Mouse (Mus musculus): ENCODE results near the gene A4gnt.

DNA sequence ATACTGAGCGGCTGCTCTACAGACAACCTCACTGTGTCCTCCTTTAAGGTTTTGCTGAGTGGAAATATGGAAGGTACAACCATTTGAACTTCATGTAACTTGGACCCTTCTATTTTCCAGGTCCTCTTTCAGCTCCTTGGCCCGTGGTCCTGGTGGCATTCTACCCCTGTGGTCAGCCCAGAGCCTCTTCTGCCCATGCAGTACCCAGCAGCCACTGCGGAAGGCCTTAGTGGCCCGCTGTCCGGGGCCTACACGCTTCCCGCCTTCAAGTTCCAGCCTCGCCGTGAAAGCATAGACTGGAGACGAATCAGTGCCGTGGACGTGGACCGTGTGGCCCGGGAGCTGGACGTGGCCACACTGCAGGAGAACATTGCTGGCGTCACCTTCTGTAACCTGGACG is 24.9 kb downstream of the A4gnt start:
- TF ChIP-seq SIN3A (IDR thresholded peaks at IDR 0.05; ENCODE audit: low read length) (no peak), RCOR1 (conservative IDR thresholded peaks at IDR 0.05; ENCODE audit: low read depth, low read length) (no peak), USF1 (IDR thresholded peaks at IDR 0.05; ENCODE audit: low read depth, low read length) (no peak), SMC3 (IDR thresholded peaks at IDR 0.05; ENCODE audit: low read depth, low read length) (no peak), CTCF (conservative IDR thresholded peaks at IDR 0.05 in 1 of 2, IDR thresholded peaks at IDR 0.05 in 1 of 2; ENCODE audit: low read depth in 2 of 2, low read length in 2 of 2) (no peak), POLR2A (IDR thresholded peaks at IDR 0.05; ENCODE audit: low read depth, low read length) (no peak), ZNF384 (IDR thresholded peaks at IDR 0.05; ENCODE audit: low read depth, low read length) (no peak), TCF12 (IDR thresholded peaks at IDR 0.05; ENCODE audit: low read depth, low read length) (no peak), TBP (conservative IDR thresholded peaks at IDR 0.05; ENCODE audit: low read depth, low read length) (no peak), NRF1 (IDR thresholded peaks at IDR 0.05; ENCODE audit: low read depth, low read length) (no peak), HCFC1 (IDR thresholded peaks at IDR 0.05; ENCODE audit: low read depth, low read length) (no peak), CHD1 (IDR thresholded peaks at IDR 0.05; ENCODE audit: low read depth, low read length) (no peak), RAD21 (IDR thresholded peaks at IDR 0.05; ENCODE audit: low read depth, low read length) (no peak)
